Mouse (Mus musculus) heart, postnatal 14 days (tissue): Measurements from ENCODE around the gene Psat1. TPM values are rescaled to one million over a fixed set of nuclear protein-coding genes. Genes with fewer than 3 reads are reported as not detected.

Experiments
- DNase-seq, 2 experiments: peaks; one replicate each; pipeline ENCODE4 v3.0.0; 2021 to 2022
- intact Hi-C: fragments of 180-260 bp; cut with DNase I; formaldehyde crosslinking; loops from one replicate; pipeline ENCODE4 v1.15.1; 2025
- total RNA-seq, 2 experiments: library from RNA; stranded (reverse); gene quantifications; 2 replicates each; pipeline ENCODE4 v1.2.3; 2021

The Psat1 gene
- total RNA-seq, 2 experiments from 2014 or later, result 4.8 to 6.3 TPM

DNA sequence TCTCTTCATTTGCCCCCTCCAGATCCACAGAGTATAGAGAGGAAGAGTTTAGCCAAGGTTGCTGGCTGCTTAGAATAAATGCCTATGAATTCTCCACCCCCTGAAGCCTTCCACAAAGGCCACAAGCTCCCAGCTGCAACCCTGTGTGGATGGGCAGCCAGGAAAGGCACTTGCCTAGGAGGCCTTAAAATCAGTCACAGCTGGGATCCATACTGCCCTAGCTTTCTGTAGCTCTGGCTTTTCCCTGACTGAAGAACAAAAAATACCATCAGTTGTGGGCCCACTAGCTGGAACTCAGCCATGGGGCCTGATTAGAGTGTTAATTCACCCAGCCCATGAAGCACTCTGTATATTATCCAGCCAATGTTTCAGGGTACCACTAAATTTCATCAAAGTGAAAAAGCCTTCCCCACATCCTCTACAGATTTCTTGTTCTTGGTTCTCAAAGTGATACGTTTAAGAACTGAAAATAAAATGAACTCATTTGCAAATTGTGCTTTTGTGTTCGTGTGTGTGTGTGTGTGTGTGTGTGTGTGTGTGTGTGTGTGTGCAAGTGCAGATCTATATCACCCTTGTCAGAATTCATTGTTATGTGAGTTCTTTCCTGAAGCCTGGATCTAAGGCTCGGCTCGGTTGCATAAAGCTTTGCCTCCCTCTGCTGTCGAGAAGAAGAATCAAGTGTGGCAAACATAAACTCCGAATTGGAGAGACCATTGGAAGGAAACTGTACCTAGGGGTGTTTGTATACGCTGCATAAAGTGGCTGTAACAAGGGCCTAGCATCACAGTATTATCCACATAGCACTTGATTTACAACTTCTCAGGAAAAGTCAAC lies 78.1 kb downstream of the Psat1 start:
- intact Hi-C loops, result no loop called here
- peak in 1 of 2 experiments; percentile 23 for DNase-seq

DNA sequence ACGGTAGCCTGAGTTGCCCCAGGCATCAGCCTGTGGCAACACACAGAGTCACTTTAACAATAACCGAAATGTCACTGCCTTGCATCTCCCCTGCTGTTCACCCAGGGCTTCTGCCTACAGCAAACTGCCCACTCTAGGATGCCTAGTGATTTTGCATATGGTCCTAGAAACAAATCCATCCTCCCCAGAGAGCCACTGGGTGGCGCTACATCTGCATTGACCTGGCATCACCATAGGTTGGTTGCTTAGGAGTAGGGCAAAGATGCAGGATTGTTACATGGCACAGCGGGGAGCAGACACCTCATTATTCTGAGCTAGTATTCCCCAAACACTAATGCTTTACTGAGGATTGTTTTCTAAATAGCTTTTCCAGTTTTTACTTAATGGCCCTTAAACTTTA lies 80.3 kb downstream of the Psat1 start:
- DNase-seq, result peak; percentile 23 to 32
- intact Hi-C loops, result loop anchor here (1.0 kb wide), 1 partner anchor 98 kb away; no protein-coding TSS in a partner anchor

DNA sequence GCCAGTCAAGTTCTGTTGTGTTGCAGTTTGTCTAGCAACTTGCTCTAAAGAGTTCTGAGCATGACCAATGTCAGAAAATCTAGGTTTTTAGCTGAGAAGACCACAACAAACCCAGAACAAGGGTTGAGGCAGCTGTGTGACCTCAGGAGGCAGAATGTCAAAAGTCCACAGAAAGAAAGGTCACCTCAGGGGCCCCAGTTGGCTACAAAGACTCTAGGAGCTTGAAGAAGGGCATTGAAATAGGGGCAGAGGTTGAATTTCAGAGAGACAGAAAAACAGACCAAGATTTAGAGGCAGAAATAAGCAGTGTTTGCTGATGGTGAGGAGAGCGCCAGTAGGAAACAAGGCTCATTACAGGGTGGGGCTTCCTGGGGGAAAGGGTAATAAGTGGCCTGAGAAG lies 81.0 kb downstream of the Psat1 start:
- DNase-seq, result no peak
- intact Hi-C loops, result no loop called here

DNA sequence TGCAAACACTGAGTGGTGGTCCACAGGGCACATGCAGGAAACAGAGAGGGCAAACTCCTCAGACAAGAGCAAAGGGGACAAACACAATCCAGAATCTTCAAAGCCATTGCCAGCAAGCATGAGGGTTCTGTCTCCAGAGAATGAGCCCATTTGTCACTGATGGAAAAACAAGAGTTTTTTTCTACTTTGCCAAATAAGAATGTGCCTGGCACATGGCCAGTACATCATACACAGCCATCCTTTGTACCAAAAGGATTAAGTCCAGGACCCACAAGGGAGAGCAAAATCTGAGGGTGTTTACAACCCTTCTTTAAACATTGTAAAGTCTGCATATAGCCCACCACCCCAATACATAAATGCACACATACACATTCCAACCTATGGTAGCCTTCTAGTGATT lies 81.7 kb downstream of the Psat1 start:
- no peak for DNase-seq
- intact Hi-C loops, result no loop called here

DNA sequence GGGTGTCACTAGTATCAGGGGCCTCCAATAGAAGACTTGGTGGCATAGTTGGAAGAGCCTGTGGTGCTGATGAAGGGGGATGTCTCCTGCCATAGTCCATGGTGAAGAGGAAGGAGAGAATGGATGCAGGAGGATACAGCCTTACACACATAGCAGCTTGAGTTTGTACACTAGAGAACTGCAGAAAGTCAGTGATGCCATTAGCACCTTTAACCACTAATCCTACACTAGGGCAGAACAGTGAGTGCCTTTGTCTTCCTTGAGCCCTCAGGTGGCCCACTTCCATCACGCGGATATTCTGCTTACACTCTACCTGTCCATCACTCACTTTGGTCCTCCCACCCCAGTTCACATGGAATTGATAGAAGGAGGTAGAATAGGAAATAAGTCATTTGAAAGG lies 83.0 kb downstream of the Psat1 start:
- intact Hi-C loops, result no loop called here
- no peak for DNase-seq

DNA sequence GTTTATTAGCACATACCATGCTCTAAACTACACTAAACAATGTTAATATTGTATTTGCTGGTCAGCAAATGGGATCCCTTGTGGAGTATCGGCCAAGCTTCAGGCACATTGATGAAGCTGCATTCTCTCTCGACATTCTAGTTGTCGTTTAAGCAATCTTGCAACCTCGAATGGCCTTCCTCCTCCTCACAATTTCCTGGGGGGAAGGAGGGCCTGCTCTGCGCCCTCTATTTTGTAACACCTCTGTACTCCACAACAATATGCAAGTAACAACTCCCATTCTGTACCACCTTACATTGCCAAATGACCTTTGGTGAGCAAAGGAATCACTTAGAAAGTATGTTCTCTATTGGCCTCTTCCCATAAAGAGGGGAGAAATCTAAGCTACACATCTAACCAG lies 91.8 kb downstream of the Psat1 start:
- intact Hi-C loops, result no loop called here
- no peak for DNase-seq

Other genes starting within 250 kb of the Psat1 start
- gene Cep78, start 37.7 kb upstream of the Psat1 start, total RNA-seq, result 1 to 10 TPM; 3.2 to 3.7 TPM
- gene Gnaq, start 185.5 kb upstream of the Psat1 start, total RNA-seq, result 10 to 100 TPM; 29.7 to 34.2 TPM